In genomic region chr2:108848051-108848450, GRCm38 (mm10) we compare ENCODE assay signal across 23 mouse cellular contexts.
DNase-seq lines count a peak whose midpoint lies in the region; ATAC-seq lines count a peak whose summit lies in the region.
"Had no signal": no experiment of that assay in that cellular context is flagged by ENCODE, and none has a peak within 500 bp of the region (broad histone marks: within the 10 kb centered on the region; RNA-seq: fewer than 3 reads in every experiment).

No protein-coding gene starts in this region.

- no peaks in the 10 kb centered on the region for H3K36me3 ChIP-seq in forebrain, embryonic 11.5 days (ENCODE audit: control insufficient read depth, insufficient read depth, low read length)
- H3K36me3 ChIP-seq: G1E had no signal

- H3K9ac ChIP-seq in forebrain, embryonic 11.5 days (ENCODE audit: low read length): no peak overlapping the region

- no peak for ATAC-seq in forebrain, embryonic 11.5 days (replicated peaks; ENCODE audit: low FRiP score)
- ATAC-seq: activated CD4-positive, CD25-positive, alpha-beta regulatory T cell, adult 4 months; CD4-positive, CD25-positive, alpha-beta regulatory T cell, adult 4 months; Patski had no signal

- H3K4me2 ChIP-seq in forebrain, embryonic 11.5 days (ENCODE audit: low read depth, low read length, severe bottlenecking): no peak overlapping the region

- H3K9me3 ChIP-seq in forebrain, embryonic 11.5 days (ENCODE audit: control insufficient read depth, low read length): no peaks in the 10 kb centered on the region
- H3K9me3 ChIP-seq: G1E had no signal

- 88% methylated on average over 3 of the region's 3 CpGs for WGBS in forebrain, embryonic 11.5 days

- H3K27me3 ChIP-seq in forebrain, embryonic 11.5 days (ENCODE audit: control insufficient read depth, insufficient read depth, low read length): no peaks in the 10 kb centered on the region
- H3K27me3 ChIP-seq: CH12.LX, Patski had no signal

- H3K4me3 ChIP-seq in forebrain, embryonic 11.5 days (ENCODE audit: low read depth, low read length): no peak overlapping the region

- H3K27ac ChIP-seq in forebrain, embryonic 11.5 days (ENCODE audit: low read depth, low read length): no peak overlapping the region

- H3K4me1 ChIP-seq in forebrain, embryonic 11.5 days (replicated peaks; ENCODE audit: control insufficient read depth, insufficient read depth, low read length): no peaks in the 10 kb centered on the region

- peak; percentile 18 for DNase-seq in layer of hippocampus, adult 11-12 months (ENCODE audit: low spot score)
- no peak for DNase-seq in layer of hippocampus, postnatal 10 days (ENCODE audit: low spot score in 2 of 2)
- DNase-seq in layer of hippocampus, adult 9-11 months: peak; percentile 55
- DNase-seq in layer of hippocampus, adult 8-10 months (ENCODE audit: low spot score in 2 of 2): no peak
- DNase-seq in right cerebral cortex, adult 18-20 months: peak; percentile 10
- DNase-seq in right cerebral cortex, postnatal 4 days: no peak
- DNase-seq in brain, adult 2 months (ENCODE audit: low read depth, low spot score): peak; percentile 45
- DNase-seq in forebrain, embryonic 11.5 days (ENCODE audit: low spot score): no peak
- DNase-seq: adrenal gland, adult 2 months; adrenal gland, adult 8-10 months; adrenal gland, postnatal 10 days; adrenal gland, postnatal 14 days; adrenal gland, postnatal 25 days; adrenal gland, postnatal 36 days; B cell, adult 2 months; cerebellum, adult 11 months; cerebellum, adult 11-12 months; cerebellum, adult 18-20 months had no signal

Comparison
In these comparisons a context has a peak if more than half of its experiments do, and no peak if none do; other contexts are left out.
1. DNase-seq: peak in layer of hippocampus, adult 11-12 months (single experiment), layer of hippocampus, adult 9-11 months (single experiment), right cerebral cortex, adult 18-20 months (single experiment) and brain, adult 2 months (single experiment); none in layer of hippocampus, postnatal 10 days (0 of 2), layer of hippocampus, adult 8-10 months (0 of 2), right cerebral cortex, postnatal 4 days (single experiment) and forebrain, embryonic 11.5 days (single experiment).